Mouse (Mus musculus) hindbrain, embryonic 15.5 days (tissue): ENCODE data around the gene Fcgr1. TPM values are rescaled to one million over a fixed set of nuclear protein-coding genes. Genes with fewer than 3 reads are reported as not detected.
"Not testable (repeated sequence)": the region's sequence is repeated elsewhere in the genome, so short reads cannot be mapped to it uniquely, and the experiment has no call there.

Source experiments
- ATAC-seq: fragments of 200-750 bp; cut with Nextera tagmentation; 2 replicates; pipeline ENCODE4 v1.8.0; 2017; ENCODE audit warnings: low read depth, moderate number of reproducible peaks, moderate TSS enrichment; ENCODE audit not compliant: low FRiP score
- H3K27ac ChIP-seq: fragments of 300-500 bp; sonication (generic); replicated peaks from 2 replicates; pipeline ENCODE4 v1.5.1; 2015; ENCODE audit warnings: mild to moderate bottlenecking, inconsistent platforms
- H3K27me3 ChIP-seq: fragments of 300-500 bp; sonication (generic); 2 replicates; pipeline ENCODE4 v1.6.1; 2015; ENCODE audit warnings: control low read depth, inconsistent platforms
- H3K36me3 ChIP-seq: fragments of 300-500 bp; sonication (generic); 2 replicates; pipeline ENCODE4 v1.6.1; 2015; ENCODE audit warnings: control low read depth, inconsistent platforms
- H3K4me1 ChIP-seq: fragments of 300-500 bp; sonication (generic); replicated peaks from 2 replicates; pipeline ENCODE4 v1.6.1; 2015; ENCODE audit warnings: control low read depth, inconsistent platforms
- H3K4me2 ChIP-seq: fragments of 300-500 bp; sonication (generic); 2 replicates; pipeline ENCODE4 v1.6.1; 2015; ENCODE audit warnings: moderate library complexity, mild to moderate bottlenecking, inconsistent platforms
- H3K4me3 ChIP-seq: fragments of 300-500 bp; sonication (generic); 2 replicates; pipeline ENCODE4 v1.5.1; 2015; ENCODE audit warnings: mild to moderate bottlenecking, inconsistent platforms
- H3K9ac ChIP-seq: fragments of 300-500 bp; sonication (generic); 2 replicates; pipeline ENCODE4 v1.6.1; 2015; ENCODE audit warnings: inconsistent platforms
- H3K9me3 ChIP-seq: fragments of 300-500 bp; sonication (generic); 2 replicates; pipeline ENCODE4 v1.6.1; 2016; ENCODE audit warnings: control low read depth, inconsistent platforms
- WGBS: fragments of 180-500 bp; shearing (Covaris S2); methylation state at CpG from one replicate; pipeline ENCODE4 v1.1.7; 2015; 5-methylcytosine and 5-hydroxymethylcytosine counted together
- polyA plus RNA-seq: library from polyadenylated mRNA; unstranded; fragments of >200 nt; fragmentation: Nextera tagmentation; extraction: Ambion mirVana; gene quantifications from 2 replicates; pipeline ENCODE4 v1.2.1, GENCODE M21; 2015

Gene Fcgr1
- polyA plus RNA-seq, 1 experiment from 2014 or later: 1.4 TPM

- WGBS: 19% methylated on average over 10 of the region's 10 CpGs
- Histone ChIP-seq H3K4me2 (no peak overlapping the region), H3K9ac (no peak overlapping the region), H3K4me3 (no peak overlapping the region), H3K27me3 (peaks cover 49% of the 10 kb centered on the region), H3K9me3 (no peaks in the 10 kb centered on the region), H3K4me1 (peaks cover under 1% of the 10 kb centered on the region; the same call in 1 of the 2 replicates), H3K27ac (no peak overlapping the region), H3K36me3 (no peaks in the 10 kb centered on the region)
- ATAC-seq: no peak
These were observed 28.8 kb upstream of the Fcgr1 start for GRCm38 (mm10) chr3:96322609-96323008.

DNA sequence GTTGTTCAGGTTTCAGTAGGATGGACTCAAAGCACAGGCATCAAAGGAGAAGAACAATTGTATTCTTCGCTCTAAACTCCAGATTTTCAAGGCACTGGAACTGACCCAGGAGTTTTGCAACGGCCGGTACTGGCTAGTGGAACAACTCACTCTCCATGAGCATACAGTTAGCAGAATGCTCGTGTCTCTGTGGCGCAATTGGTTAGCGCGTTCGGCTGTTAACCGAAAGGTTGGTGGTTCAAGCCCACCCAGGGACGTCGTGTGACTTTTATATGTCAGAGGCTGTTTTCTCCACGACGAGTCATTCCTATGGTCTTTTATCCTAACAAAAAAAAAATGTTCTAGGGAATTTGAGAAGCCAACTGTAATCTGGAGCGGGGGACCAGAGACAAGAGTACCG, 28.1 kb upstream of the Fcgr1 start:
- H3K4me2 ChIP-seq: no peak overlapping the region
- no peaks in the 10 kb centered on the region for H3K4me1 ChIP-seq
- WGBS: 14% methylated on average over 15 of the region's 15 CpGs
- no peak for ATAC-seq
- H3K9ac ChIP-seq: no peak overlapping the region
- H3K9me3 ChIP-seq: no peaks in the 10 kb centered on the region
- no peaks in the 10 kb centered on the region for H3K36me3 ChIP-seq
- no peak overlapping the region for H3K27ac ChIP-seq
- no peak overlapping the region for H3K4me3 ChIP-seq
- peaks cover 46% of the 10 kb centered on the region for H3K27me3 ChIP-seq

- H3K4me3 ChIP-seq, H3K9ac ChIP-seq, H3K36me3 ChIP-seq, H3K9me3 ChIP-seq, H3K4me2 ChIP-seq, ATAC-seq, H3K4me1 ChIP-seq, H3K27ac ChIP-seq: not testable (repeated sequence)
- WGBS: 96% methylated on average over 13 of the region's 13 CpGs
- H3K27me3 ChIP-seq: peaks cover 29% of the 10 kb centered on the region
These were observed 26.2 kb upstream of the Fcgr1 start for GRCm38 (mm10) chr3:96320003-96320402.

DNA sequence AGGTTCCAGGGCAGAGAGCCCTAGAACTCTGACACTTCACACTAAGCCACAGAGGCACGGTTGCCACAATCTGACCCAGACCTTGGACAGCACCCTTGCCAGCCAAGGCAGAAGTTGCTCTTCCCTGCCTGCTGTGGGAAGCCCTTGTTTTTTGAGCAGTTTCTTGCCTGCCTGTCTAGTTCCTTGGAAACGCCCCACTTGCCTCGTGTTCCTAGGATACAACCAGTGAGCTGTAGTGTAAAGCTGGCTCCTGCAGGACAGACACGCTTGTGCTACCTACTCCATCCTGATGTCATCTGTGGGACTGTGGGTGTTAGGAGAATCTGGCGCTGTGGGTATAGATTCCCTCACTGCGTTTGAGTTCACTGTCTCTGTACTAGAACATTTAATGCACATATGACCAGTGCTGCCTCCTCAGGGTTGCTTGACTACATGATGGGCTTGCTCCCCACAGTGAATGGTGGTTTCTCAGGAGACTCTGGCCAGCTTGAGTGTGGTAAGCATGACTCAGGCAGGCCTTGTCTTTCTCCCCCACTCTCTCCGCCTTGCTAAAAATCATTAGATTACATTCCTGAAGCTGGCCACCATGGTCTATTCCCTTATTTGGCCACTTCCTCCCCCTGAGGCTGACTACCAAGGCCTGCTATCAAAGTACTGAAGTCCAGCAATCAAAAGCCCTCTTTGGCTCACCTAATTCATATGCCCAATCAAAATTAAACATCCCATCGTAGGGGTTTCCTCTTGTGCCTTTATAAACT, 18.8 kb upstream of the Fcgr1 start:
- WGBS: 61% methylated on average over 8 of the region's 8 CpGs
- Histone ChIP-seq H3K4me2 (no peak overlapping the region), H3K36me3 (no peaks in the 10 kb centered on the region), H3K4me1 (no peaks in the 10 kb centered on the region), H3K4me3 (no peak overlapping the region), H3K27ac (no peak overlapping the region), H3K9me3 (no peaks in the 10 kb centered on the region), H3K9ac (no peak overlapping the region), H3K27me3 (no peaks in the 10 kb centered on the region)
- no peak for ATAC-seq

GRCm38 (mm10) chr3:96309441-96309840, 15.7 kb upstream of the Fcgr1 start:
- no peak for ATAC-seq
- Histone ChIP-seq H3K4me1 (no peaks in the 10 kb centered on the region), H3K4me3 (no peak overlapping the region), H3K36me3 (no peaks in the 10 kb centered on the region), H3K27ac (no peak overlapping the region), H3K27me3 (no peaks in the 10 kb centered on the region), H3K4me2 (no peak overlapping the region), H3K9me3 (no peaks in the 10 kb centered on the region), H3K9ac (no peak overlapping the region)
- WGBS: 66% methylated on average over 3 of the region's 3 CpGs

DNA sequence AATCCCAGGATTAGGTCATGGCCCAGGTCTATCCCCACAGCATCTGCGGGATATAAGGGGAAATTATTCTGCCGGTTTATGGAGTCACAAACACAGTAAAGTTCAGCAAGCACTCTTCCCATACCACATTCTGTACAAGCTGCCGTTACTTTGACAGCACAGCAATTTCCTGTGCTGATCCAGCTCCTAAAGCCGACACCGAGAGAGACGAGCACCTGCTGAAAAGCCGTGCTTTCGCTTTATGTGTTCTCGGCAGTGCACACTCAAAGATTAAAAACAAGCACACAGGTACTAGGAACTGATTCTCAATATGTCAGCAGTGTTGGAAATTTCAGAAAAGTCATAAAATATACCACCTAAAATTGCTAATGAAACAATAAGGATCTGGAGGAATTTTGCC, 12.7 kb upstream of the Fcgr1 start:
- ATAC-seq: no peak
- Histone ChIP-seq H3K4me1 (no peaks in the 10 kb centered on the region), H3K4me2 (no peak overlapping the region), H3K9ac (no peak overlapping the region), H3K9me3 (no peaks in the 10 kb centered on the region), H3K36me3 (no peaks in the 10 kb centered on the region), H3K4me3 (no peak overlapping the region), H3K27ac (no peak overlapping the region), H3K27me3 (no peaks in the 10 kb centered on the region)
- WGBS: 81% methylated on average over 9 of the region's 9 CpGs

DNA sequence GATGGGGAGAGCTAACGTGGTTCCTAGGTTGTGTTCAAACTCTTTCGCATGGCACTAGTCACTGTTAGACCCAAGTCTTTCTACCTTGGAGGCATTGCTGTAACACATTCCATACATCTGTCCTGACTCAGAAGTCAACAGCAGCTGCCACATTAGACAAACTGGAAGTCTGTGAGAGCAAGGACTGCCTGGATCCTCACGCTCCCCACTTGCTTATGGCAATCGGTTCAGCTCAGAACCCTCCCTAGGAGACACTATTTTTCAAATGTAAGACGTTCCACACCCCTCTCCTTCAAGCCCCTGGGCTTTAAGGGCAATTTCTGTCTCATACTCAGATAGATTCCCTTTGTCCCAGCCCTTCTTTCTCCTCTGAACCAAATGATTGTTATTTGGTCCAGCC, 8.3 kb upstream of the Fcgr1 start:
- Histone ChIP-seq H3K4me2 (no peak overlapping the region), H3K27ac (no peak overlapping the region), H3K9ac (no peak overlapping the region), H3K27me3 (no peaks in the 10 kb centered on the region), H3K36me3 (no peaks in the 10 kb centered on the region), H3K9me3 (no peaks in the 10 kb centered on the region), H3K4me1 (no peaks in the 10 kb centered on the region), H3K4me3 (no peak overlapping the region)
- ATAC-seq: no peak
- 84% methylated on average over 5 of the region's 5 CpGs for WGBS

- Histone ChIP-seq H3K27me3 (no peaks in the 10 kb centered on the region), H3K36me3 (no peaks in the 10 kb centered on the region), H3K4me3 (no peak overlapping the region), H3K9me3 (no peaks in the 10 kb centered on the region), H3K27ac (no peak overlapping the region), H3K4me2 (no peak overlapping the region), H3K9ac (no peak overlapping the region), H3K4me1 (no peaks in the 10 kb centered on the region)
- ATAC-seq: no peak
- 79% methylated on average over 26 of the region's 26 CpGs for WGBS
These were observed 7.1 kb upstream of the Fcgr1 start for GRCm38 (mm10) chr3:96300706-96301529.

DNA sequence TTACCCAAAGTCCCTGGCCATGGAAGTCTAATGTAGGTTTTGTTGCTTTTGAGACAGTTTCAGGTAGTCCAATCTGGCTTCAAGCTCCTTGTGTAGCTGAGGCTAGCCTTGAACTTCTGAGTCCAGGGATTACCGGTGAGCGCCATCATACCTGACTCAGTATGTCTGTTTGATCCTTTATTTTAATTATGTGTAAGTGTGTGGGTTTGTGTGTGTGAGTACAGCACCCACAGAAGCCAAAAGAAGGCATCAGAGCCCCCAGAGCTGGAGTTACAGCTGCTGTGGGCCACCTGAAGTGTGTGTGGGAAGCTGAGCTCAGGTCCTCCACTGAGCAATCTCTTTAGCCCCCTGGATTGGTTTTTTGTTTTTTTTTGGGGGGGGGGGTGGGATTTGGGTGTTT, 5.8 kb upstream of the Fcgr1 start:
- 100% methylated on average over 2 of the region's 2 CpGs for WGBS
- ATAC-seq: no peak
- H3K27ac ChIP-seq: no peak overlapping the region

GRCm38 (mm10) chr3:96298360-96298759, 4.6 kb upstream of the Fcgr1 start:
- H3K4me2 ChIP-seq: no peak overlapping the region
- no peak for ATAC-seq
- H3K36me3 ChIP-seq: no peaks in the 10 kb centered on the region
- no peaks in the 10 kb centered on the region for H3K4me1 ChIP-seq
- H3K9me3 ChIP-seq: no peaks in the 10 kb centered on the region
- no peak overlapping the region for H3K4me3 ChIP-seq
- H3K27me3 ChIP-seq: no peaks in the 10 kb centered on the region
- no peak overlapping the region for H3K27ac ChIP-seq
- no peak overlapping the region for H3K9ac ChIP-seq
- 92% methylated on average over 4 of the region's 4 CpGs for WGBS

More for the DNA sequence above, 5.8 kb upstream of the Fcgr1 start:
- Histone ChIP-seq H3K4me2 (no peak overlapping the region), H3K9me3 (no peaks in the 10 kb centered on the region), H3K9ac (no peak overlapping the region), H3K4me1 (no peaks in the 10 kb centered on the region), H3K4me3 (no peak overlapping the region), H3K36me3 (no peaks in the 10 kb centered on the region), H3K27me3 (no peaks in the 10 kb centered on the region)

DNA sequence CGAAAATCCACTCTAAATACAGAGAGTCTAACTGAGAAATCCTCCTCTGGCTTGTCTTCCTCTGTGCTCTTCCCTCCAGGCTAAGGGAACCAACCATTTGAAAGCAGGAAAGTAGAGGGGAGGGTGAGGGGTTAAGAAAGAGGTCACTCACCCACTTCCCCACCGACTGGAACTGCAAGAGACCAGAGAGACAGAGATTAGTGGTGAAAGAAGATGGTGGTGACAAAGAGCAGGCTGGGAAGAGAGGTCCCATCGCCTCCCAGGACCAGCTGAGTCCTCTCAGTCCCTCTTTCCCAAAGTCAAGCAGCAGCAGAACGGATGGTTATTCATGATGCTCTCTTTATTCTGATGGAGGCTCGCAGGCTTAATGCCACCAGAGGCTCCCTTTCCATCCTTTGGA, 401 bp downstream of the Fcgr1 start:
- WGBS: 47% methylated on average over 5 of the region's 5 CpGs
- no peak overlapping the region for H3K4me2 ChIP-seq
- no peak overlapping the region for H3K27ac ChIP-seq
- no peaks in the 10 kb centered on the region for H3K9me3 ChIP-seq
- H3K9ac ChIP-seq: no peak overlapping the region
- no peak for ATAC-seq
- H3K4me3 ChIP-seq: no peak overlapping the region
- H3K36me3 ChIP-seq: no peaks in the 10 kb centered on the region
- no peaks in the 10 kb centered on the region for H3K4me1 ChIP-seq
- H3K27me3 ChIP-seq: no peaks in the 10 kb centered on the region

GRCm38 (mm10) chr3:96292641-96293040, 1.1 kb downstream of the Fcgr1 start:
- H3K9ac ChIP-seq: no peak overlapping the region
- WGBS: 68% methylated on average over 6 of the region's 6 CpGs
- H3K27me3 ChIP-seq: no peaks in the 10 kb centered on the region; the same call in 1 of the 2 replicates
- H3K9me3 ChIP-seq: no peaks in the 10 kb centered on the region
- H3K36me3 ChIP-seq: no peaks in the 10 kb centered on the region
- ATAC-seq: no peak
- H3K27ac ChIP-seq: no peak overlapping the region
- no peak overlapping the region for H3K4me2 ChIP-seq
- no peaks in the 10 kb centered on the region for H3K4me1 ChIP-seq
- H3K4me3 ChIP-seq: no peak overlapping the region
